Mouse (Mus musculus) skeletal muscle tissue, postnatal 0 days (tissue): ENCODE data around the gene Slc25a17. TPM values are rescaled to one million over a fixed set of nuclear protein-coding genes. Genes with fewer than 3 reads are reported as not detected.

Experiments
- polyA plus RNA-seq: library from polyadenylated mRNA; unstranded; fragments of >200 nt; fragmentation: Nextera tagmentation; extraction: Ambion mirVana; gene quantifications from 2 replicates; pipeline ENCODE4 v1.2.1, GENCODE M21; 2015

Gene Slc25a17
- polyA plus RNA-seq = 38.4 and 50.4 TPM in 2 replicates

DNA sequence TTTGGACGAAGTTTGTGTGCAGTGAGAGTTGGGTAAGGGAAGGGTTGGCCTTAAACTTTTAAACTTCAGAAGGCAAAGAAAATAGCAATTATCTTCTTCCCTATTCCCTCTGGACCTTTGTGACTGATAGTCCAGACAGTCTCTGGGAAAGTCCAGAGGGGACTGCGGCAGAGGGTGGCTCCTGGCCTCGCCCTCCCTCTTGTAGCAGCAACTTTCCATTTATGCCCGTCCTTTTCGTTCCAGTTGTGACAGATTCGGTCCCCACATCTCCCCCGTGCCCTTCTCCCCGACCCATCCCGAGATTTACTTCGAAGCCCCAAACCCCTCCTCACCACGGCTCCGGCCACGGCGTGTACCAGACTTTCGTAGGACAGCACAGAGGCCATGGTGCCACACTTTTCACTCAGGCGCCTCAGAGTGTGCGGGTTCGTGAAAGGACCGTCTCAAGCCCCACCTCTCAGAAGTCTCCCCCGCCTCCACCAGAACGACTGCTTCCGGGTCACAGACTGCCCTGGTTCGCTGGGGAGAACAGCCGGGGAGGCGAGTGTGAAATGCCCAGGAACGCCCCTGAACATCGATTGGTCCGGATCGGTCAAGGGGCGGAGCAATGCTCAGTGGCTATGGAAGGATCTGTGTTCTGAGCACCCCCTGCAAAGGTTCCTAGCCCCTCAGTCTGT is at the start of gene Slc25a17:
Gene Slc25a17 (minus strand): TSS at position 468 of the 677 bp plus-strand sequence.

DNA sequence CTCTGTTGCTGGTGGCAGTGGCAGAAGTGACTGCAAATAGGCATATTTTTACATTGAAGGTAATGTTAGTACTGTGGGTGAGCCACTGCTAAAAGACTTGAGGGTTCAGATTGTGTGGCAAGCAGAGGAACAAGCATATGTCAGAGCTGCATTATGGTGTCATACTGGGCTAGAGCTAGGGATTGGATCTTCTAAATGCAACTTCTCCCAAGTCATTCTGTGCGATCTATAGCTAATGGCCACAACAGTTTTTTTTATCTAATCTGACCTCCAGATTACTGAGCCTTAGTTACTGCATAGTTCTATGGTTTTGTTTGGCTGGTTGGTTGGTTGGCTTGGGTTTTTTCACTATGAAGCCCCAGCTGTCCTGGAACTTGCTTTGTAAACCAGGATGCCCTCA is 47.6 kb upstream of the Slc25a17 start, which contains the start of gene Dnajb7:
Gene Dnajb7 (minus strand): TSS at position 101 of the 400 bp plus-strand sequence.

DNA sequence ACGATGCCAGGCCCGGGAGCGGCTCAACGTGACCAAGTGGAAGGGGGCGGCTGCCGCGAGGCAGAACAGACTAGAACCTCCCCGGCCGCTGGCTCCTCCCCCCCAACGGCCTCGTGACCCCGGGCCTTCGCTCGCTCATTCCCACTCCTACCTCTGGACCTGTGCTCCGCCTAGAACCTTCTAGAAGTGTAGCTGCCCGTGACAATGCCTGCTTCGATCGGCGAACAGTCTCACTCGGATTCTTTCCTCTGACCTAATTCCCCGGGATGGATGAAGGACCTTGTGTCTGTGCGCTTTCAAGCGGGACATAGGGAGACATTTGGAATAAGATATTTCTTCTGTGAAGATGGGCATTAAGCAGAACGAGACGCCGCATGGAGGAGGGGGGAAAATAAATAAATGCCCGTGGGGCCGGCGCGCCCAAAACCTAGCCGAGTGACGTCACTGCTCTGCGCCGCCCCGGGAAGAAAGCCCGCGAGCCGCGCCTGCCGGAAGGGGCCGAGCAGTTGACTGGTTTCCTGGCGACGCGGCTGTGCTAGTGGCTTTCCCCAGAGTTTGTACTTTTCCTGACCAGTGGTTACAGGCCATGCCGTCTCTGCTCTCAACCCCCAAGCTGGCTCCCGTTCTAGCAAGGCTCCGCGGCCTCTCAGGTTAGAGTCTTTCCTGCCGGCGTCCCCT is 39.2 kb upstream of the Slc25a17 start, which contains the start of the genes St13 and Xpnpep3:
Gene St13 (minus strand): TSS at position 440 of the 678 bp plus-strand sequence.
Gene Xpnpep3 (plus strand): TSS at position 501 of the 678 bp plus-strand sequence.

Other genes with a start within 250 kb of the Slc25a17 start
- gene Mrtfa, start 170.1 kb downstream of the Slc25a17 start, polyA plus RNA-seq = 17.9 and 20.3 TPM in 2 replicates
- gene Mchr1, start 125.3 kb downstream of the Slc25a17 start, polyA plus RNA-seq = 5.0 and 5.6 TPM in 2 replicates
- gene St13, start 39.3 kb upstream of the Slc25a17 start, polyA plus RNA-seq = 92.6 and 109 TPM in 2 replicates
- 5.9 and 6.0 TPM in 2 replicates for gene Xpnpep3, start 39.3 kb upstream of the Slc25a17 start, polyA plus RNA-seq
- gene Dnajb7, start 47.5 kb upstream of the Slc25a17 start, polyA plus RNA-seq = 0.37 and 0.62 TPM in 2 replicates
- 344 and 355 TPM in 2 replicates for gene Rbx1, start 105.5 kb upstream of the Slc25a17 start, polyA plus RNA-seq
- gene Ep300, start 224.5 kb upstream of the Slc25a17 start, polyA plus RNA-seq = 6.8 and 7.0 TPM in 2 replicates